Mouse (Mus musculus): ENCODE results near the gene Pramel1. TPM values are rescaled to one million over a fixed set of nuclear protein-coding genes. Genes with fewer than 3 reads are reported as not detected.

Gene Pramel1
- polyA plus RNA-seq, 1 experiment from 2014 or later, result not detected

DNA sequence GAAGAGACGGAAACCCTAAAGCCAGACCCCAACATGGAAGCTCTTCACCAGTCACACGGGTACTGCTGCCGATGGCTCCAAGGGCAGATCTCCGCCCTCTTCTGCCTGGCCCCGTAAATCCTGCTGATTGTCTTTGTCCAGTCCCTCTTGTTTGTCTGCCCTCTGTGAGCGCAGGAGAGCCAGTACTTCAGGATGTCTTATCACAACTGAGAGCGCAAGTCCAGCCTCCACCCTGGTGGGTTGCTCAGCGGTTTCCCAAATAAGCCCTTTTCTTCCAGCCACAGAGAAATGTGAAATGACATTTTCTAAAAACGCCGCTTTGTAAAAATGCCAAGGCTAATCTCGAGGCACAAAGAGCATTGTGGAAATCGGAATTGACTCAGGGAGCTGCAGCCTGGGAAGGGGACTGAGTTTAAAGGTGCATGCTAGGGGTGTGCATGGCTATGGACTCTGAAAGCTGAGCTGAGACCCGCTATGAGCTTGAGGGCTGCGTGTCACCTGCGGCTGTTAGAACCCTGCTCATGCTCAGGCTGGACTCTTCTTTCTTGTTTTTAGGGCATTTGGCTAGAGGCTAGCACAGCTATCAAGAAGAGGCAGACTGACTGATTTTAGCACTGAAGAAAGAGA, 27.7 kb upstream of the Pramel1 start:
- no peak overlapping the region for H3K9ac ChIP-seq (ENCODE audit: low read length)
- no peaks in the 10 kb centered on the region for H3K4me1 ChIP-seq (ENCODE audit: control insufficient read depth in 2 of 2, insufficient read depth in 2 of 2, low read length in 2 of 2)
- H3K27me3 ChIP-seq (ENCODE audit: control insufficient read depth, insufficient read depth, low read length), result no peaks in the 10 kb centered on the region
- ATAC-seq (ENCODE audit: insufficient number of reproducible peaks, insufficient read depth, low FRiP score, low read depth), result no peak
- 32% methylated on average over 15 of the region's 15 CpGs for WGBS
- H3K4me3 ChIP-seq (ENCODE audit: control insufficient read depth in 1 of 2, insufficient read depth in 1 of 2, low read depth in 1 of 2, low read length in 2 of 2), result no peak overlapping the region
- H3K9me3 ChIP-seq (ENCODE audit: control insufficient read depth, low read length), result 0 out of 2 replicates have a peak, but pooled peaks cover 2% of the 10 kb centered on the region
- no peak overlapping the region for H3K27ac ChIP-seq (replicated peaks in 1 of 2; ENCODE audit: control insufficient read depth in 1 of 2, insufficient read depth in 1 of 2, low read depth in 2 of 2, low read length in 2 of 2)
- H3K4me2 ChIP-seq (ENCODE audit: low read length), result no peak overlapping the region
- H3K36me3 ChIP-seq (ENCODE audit: control insufficient read depth, insufficient read depth, low read length), result no peaks in the 10 kb centered on the region

GRCm38 (mm10) chr4:143379480-143379879, 14.7 kb upstream of the Pramel1 start:
- no peak overlapping the region for H3K9ac ChIP-seq (ENCODE audit: low read length)
- H3K4me3 ChIP-seq (ENCODE audit: control insufficient read depth in 1 of 2, insufficient read depth in 1 of 2, low read depth in 1 of 2, low read length in 2 of 2), result no peak overlapping the region
- H3K4me2 ChIP-seq (ENCODE audit: low read length), result no peak overlapping the region
- H3K27me3 ChIP-seq (ENCODE audit: control insufficient read depth, insufficient read depth, low read length), result peaks cover 15% of the 10 kb centered on the region
- no peaks in the 10 kb centered on the region for H3K36me3 ChIP-seq (ENCODE audit: control insufficient read depth, insufficient read depth, low read length)
- no peaks in the 10 kb centered on the region for H3K9me3 ChIP-seq (ENCODE audit: control insufficient read depth, low read length)
- WGBS, result 41% methylated on average over 7 of the region's 7 CpGs
- H3K4me1 ChIP-seq (ENCODE audit: control insufficient read depth in 2 of 2, insufficient read depth in 2 of 2, low read length in 2 of 2), result no peaks in the 10 kb centered on the region; a peak in 1 of 4 replicates
- H3K27ac ChIP-seq (replicated peaks in 1 of 2; ENCODE audit: control insufficient read depth in 1 of 2, insufficient read depth in 1 of 2, low read depth in 2 of 2, low read length in 2 of 2), result no peak overlapping the region
- no peak for ATAC-seq (ENCODE audit: insufficient number of reproducible peaks, insufficient read depth, low FRiP score, low read depth)

DNA sequence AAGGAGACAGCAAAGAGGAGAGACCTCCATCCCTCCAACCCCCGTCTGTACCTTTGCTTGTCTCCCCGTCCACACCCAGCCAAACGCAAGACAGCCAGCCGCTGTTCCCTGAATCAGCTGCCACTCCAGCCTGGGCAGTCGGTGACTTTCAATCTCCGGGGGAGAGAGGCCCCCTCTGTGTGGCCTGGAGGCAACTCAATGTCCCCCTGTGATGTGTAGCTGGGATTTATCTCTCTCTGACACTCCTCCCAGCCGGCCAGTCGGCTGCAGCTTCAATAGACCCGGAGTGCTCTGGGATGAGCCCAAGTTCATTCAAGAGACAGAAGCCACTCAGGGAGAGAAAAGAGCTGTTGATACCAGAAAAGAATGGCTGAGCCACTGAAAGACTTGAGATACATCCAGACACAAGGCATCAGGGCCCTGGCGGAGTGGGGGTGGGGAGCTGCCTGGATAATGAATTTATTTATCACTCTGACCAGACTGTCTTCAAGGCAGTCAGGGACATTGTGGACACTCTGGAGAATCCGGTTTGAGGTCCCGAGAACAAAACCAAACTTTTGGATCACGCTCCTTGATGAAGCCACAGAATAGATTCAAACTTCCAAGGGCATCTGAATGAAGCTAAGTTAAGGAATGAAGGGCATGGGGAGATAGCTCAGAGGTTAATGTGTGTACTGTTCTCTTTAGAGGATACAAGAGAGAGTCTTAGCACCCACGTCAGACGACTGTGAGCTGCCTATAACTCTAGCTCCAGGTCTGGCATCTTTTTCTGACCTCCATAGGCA, 14.1 kb upstream of the Pramel1 start:
- H3K36me3 ChIP-seq (ENCODE audit: control insufficient read depth, insufficient read depth, low read length), result no peaks in the 10 kb centered on the region
- peaks cover 15% of the 10 kb centered on the region for H3K27me3 ChIP-seq (ENCODE audit: control insufficient read depth, insufficient read depth, low read length)
- ATAC-seq (ENCODE audit: insufficient number of reproducible peaks, insufficient read depth, low FRiP score, low read depth), result no peak
- H3K9me3 ChIP-seq (ENCODE audit: control insufficient read depth, low read length), result no peaks in the 10 kb centered on the region
- H3K4me3 ChIP-seq (ENCODE audit: control insufficient read depth in 1 of 2, insufficient read depth in 1 of 2, low read depth in 1 of 2, low read length in 2 of 2), result no peak overlapping the region
- peak overlapping the region; percentile 3; the same call in 1 of the 2 replicates for H3K4me2 ChIP-seq (ENCODE audit: low read length)
- WGBS, result 29% methylated on average over 15 of the region's 15 CpGs
- H3K9ac ChIP-seq (ENCODE audit: low read length), result no peak overlapping the region
- no peaks in the 10 kb centered on the region; a peak in 1 of 4 replicates for H3K4me1 ChIP-seq (ENCODE audit: control insufficient read depth in 2 of 2, insufficient read depth in 2 of 2, low read length in 2 of 2)
- no peak overlapping the region for H3K27ac ChIP-seq (replicated peaks in 1 of 2; ENCODE audit: control insufficient read depth in 1 of 2, insufficient read depth in 1 of 2, low read depth in 2 of 2, low read length in 2 of 2)

DNA sequence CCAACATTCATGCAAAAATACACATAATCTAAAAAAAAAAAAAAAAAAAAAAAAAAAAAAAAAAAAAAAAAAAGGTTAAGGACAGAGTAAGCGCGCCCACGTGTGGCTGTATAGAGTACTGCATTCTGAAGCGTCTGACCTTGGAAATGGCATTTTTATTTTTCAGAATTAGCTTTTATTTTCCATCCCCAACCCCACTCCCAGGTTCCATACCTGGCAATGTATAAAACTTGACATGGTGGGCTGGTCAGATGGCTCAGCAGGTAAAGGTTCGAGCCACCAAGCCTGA, 13.6 kb upstream of the Pramel1 start:
- Histone ChIP-seq H3K36me3 (ENCODE audit: control insufficient read depth, insufficient read depth, low read length) (no peaks in the 10 kb centered on the region), H3K9ac (ENCODE audit: low read length) (no peak overlapping the region), H3K27me3 (ENCODE audit: control insufficient read depth, insufficient read depth, low read length) (peaks cover 15% of the 10 kb centered on the region), H3K4me1 (ENCODE audit: control insufficient read depth in 2 of 2, insufficient read depth in 2 of 2, low read length in 2 of 2) (no peaks in the 10 kb centered on the region; a peak in 1 of 4 replicates), H3K4me2 (ENCODE audit: low read length) (no peak overlapping the region), H3K9me3 (ENCODE audit: control insufficient read depth, low read length) (no peaks in the 10 kb centered on the region), H3K4me3 (ENCODE audit: control insufficient read depth in 1 of 2, insufficient read depth in 1 of 2, low read depth in 1 of 2, low read length in 2 of 2) (no peak overlapping the region), H3K27ac (replicated peaks in 1 of 2; ENCODE audit: control insufficient read depth in 1 of 2, insufficient read depth in 1 of 2, low read depth in 2 of 2, low read length in 2 of 2) (no peak overlapping the region)
- whole genome bisulfite sequencing, result 0% methylated on average over 5 of the region's 5 CpGs
- no peak for ATAC-seq (ENCODE audit: insufficient number of reproducible peaks, insufficient read depth, low FRiP score, low read depth)

DNA sequence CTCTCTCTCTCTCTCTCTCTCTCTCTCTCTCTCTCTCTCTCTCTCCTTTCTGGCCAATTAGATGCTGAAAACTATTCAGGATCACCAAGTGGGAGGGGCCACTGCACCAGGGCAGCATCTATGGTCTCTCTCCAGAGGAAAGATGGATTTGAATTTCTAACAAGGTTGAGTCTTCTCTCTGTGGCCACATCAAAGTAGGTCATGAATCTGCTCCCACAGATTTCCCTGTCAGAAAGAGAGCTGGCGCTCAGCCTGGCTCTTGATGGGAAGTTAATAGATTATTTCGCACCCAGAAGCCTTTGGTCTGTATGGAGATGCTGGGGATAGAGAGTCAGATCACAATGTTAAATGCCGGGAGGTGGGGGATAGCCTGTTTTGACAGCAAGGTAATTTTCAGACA, 12.1 kb upstream of the Pramel1 start:
- peaks cover 15% of the 10 kb centered on the region for H3K27me3 ChIP-seq (ENCODE audit: control insufficient read depth, insufficient read depth, low read length)
- H3K36me3 ChIP-seq (ENCODE audit: control insufficient read depth, insufficient read depth, low read length), result no peaks in the 10 kb centered on the region
- no peak overlapping the region for H3K4me2 ChIP-seq (ENCODE audit: low read length)
- WGBS, result 76% methylated on average over 3 of the region's 3 CpGs
- H3K4me1 ChIP-seq (ENCODE audit: control insufficient read depth in 2 of 2, insufficient read depth in 2 of 2, low read length in 2 of 2), result no peaks in the 10 kb centered on the region; a peak in 1 of 4 replicates
- no peak overlapping the region for H3K4me3 ChIP-seq (ENCODE audit: control insufficient read depth in 1 of 2, insufficient read depth in 1 of 2, low read depth in 1 of 2, low read length in 2 of 2)
- H3K9me3 ChIP-seq (ENCODE audit: control insufficient read depth, low read length), result no peaks in the 10 kb centered on the region
- ATAC-seq (ENCODE audit: insufficient number of reproducible peaks, insufficient read depth, low FRiP score, low read depth), result no peak
- no peak overlapping the region for H3K27ac ChIP-seq (replicated peaks in 1 of 2; ENCODE audit: control insufficient read depth in 1 of 2, insufficient read depth in 1 of 2, low read depth in 2 of 2, low read length in 2 of 2)
- H3K9ac ChIP-seq (ENCODE audit: low read length), result no peak overlapping the region

DNA sequence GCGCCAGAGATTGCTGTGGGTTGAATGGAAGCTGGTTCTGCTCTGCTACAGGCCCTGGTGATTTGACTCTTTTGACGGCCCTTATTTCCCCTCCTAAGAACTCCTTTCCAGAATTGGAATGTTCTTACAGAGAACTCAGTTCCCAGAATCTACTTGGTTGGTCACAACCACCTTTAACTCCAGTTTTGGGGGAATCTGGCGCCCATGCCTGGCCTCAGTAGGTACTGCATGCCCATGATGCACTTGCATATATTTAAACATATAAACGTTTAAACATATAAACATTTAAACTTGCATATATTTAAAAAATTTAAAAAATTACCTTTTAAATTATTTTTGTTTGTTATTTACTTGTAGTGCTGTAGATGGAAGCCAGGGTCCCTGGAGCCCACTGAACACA, 10.6 kb upstream of the Pramel1 start:
- 38% methylated on average over 4 of the region's 4 CpGs for WGBS
- Histone ChIP-seq H3K9me3 (ENCODE audit: control insufficient read depth, low read length) (no peaks in the 10 kb centered on the region), H3K27ac (replicated peaks in 1 of 2; ENCODE audit: control insufficient read depth in 1 of 2, insufficient read depth in 1 of 2, low read depth in 2 of 2, low read length in 2 of 2) (no peak overlapping the region), H3K4me2 (ENCODE audit: low read length) (no peak overlapping the region), H3K9ac (ENCODE audit: low read length) (no peak overlapping the region), H3K4me1 (ENCODE audit: control insufficient read depth in 2 of 2, insufficient read depth in 2 of 2, low read length in 2 of 2) (no peaks in the 10 kb centered on the region; a peak in 1 of 4 replicates), H3K36me3 (ENCODE audit: control insufficient read depth, insufficient read depth, low read length) (no peaks in the 10 kb centered on the region), H3K4me3 (ENCODE audit: control insufficient read depth in 1 of 2, insufficient read depth in 1 of 2, low read depth in 1 of 2, low read length in 2 of 2) (no peak overlapping the region), H3K27me3 (ENCODE audit: control insufficient read depth, insufficient read depth, low read length) (peaks cover 11% of the 10 kb centered on the region)
- no peak for ATAC-seq (ENCODE audit: insufficient number of reproducible peaks, insufficient read depth, low FRiP score, low read depth)

DNA sequence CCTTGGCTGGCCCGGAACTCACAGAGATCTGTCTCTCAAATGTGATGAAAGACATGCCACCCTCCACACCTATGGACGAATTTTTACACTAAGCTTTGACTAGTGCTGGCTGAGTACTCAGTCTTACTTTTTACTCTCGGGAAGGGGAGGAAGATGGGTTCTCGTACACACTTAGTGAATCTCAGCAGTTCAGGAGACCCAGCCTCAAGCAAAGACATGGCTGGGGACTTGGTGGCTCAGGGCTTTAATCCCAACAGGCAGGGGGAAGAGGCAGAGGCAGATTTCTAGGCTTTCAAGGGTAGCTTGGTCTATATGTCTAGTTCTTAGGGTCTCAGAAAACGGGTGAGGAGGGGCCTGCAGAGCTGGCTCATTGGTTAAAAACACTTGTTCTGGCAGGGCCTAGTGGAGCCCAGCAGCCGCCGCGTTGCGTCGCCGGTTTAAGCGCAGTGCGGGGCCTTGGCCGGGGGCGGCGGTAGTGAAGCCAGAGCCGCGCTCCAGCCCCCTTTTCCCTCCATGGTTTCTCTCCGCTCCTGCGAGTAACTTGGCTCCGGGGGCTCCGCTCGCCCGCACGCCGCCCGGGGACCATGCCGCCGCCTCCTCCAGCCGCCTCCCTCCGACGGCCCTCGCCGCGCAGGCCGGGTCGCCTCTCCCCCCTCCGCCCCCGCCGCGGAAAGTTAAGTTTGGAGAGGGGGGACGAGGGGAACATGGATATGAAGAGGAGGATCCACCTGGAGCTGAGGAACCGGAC, 5.1 kb upstream of the Pramel1 start:
- Histone ChIP-seq H3K27me3 (ENCODE audit: control insufficient read depth, insufficient read depth, low read length) (no peaks in the 10 kb centered on the region), H3K9me3 (ENCODE audit: control insufficient read depth, low read length) (peaks cover 2% of the 10 kb centered on the region; the same call in 1 of the 2 replicates), H3K36me3 (ENCODE audit: control insufficient read depth, insufficient read depth, low read length) (no peaks in the 10 kb centered on the region), H3K4me2 (ENCODE audit: low read length) (peak overlapping the region; percentile 67), H3K27ac (replicated peaks in 1 of 2; ENCODE audit: control insufficient read depth in 1 of 2, insufficient read depth in 1 of 2, low read depth in 2 of 2, low read length in 2 of 2) (no peak overlapping the region), H3K4me1 (ENCODE audit: control insufficient read depth in 2 of 2, insufficient read depth in 2 of 2, low read length in 2 of 2) (no peaks in the 10 kb centered on the region), H3K9ac (ENCODE audit: low read length) (peak overlapping the region; percentile 64), H3K4me3 (ENCODE audit: control insufficient read depth in 1 of 2, insufficient read depth in 1 of 2, low read depth in 1 of 2, low read length in 2 of 2) (peak overlapping the region; percentile 41 to 42)
- no peak for ATAC-seq (ENCODE audit: insufficient number of reproducible peaks, insufficient read depth, low FRiP score, low read depth)
- WGBS, result 9% methylated on average over 34 of the region's 43 CpGs

Data from heart, embryonic 14.5 days (tissue).